Mouse (Mus musculus) bone marrow, adult 2 months (tissue): ENCODE data around the gene Ccdc174. TPM values are rescaled to one million over a fixed set of nuclear protein-coding genes. Genes with fewer than 3 reads are reported as not detected.

Source experiments
- H3K27ac ChIP-seq: fragments of 200-500 bp; 2 replicates; pipeline ENCODE4 v1.5.1; 2012; ENCODE audit warnings: low read depth, mild to moderate bottlenecking, control low read depth, inconsistent platforms, low read length; ENCODE audit not compliant: control insufficient read depth, poor library complexity, insufficient read depth
- H3K4me1 ChIP-seq: fragments of 200-500 bp; 2 replicates; pipeline ENCODE4 v1.6.1; 2011; ENCODE audit warnings: low read length; ENCODE audit not compliant: control insufficient read depth, insufficient read depth
- H3K4me3 ChIP-seq: fragments of 200-500 bp; replicated peaks from 2 replicates; pipeline ENCODE3; 2011; ENCODE audit warnings: mild to moderate bottlenecking, low read depth, low read length, control low read depth; ENCODE audit not compliant: control insufficient read depth
- CTCF ChIP-seq: fragments of 200-500 bp; IDR thresholded peaks from 2 replicates; pipeline ENCODE4 v1.5.1; 2011; ENCODE audit warnings: low read length, control low read depth; ENCODE audit not compliant: control insufficient read depth, insufficient read depth
- POLR2A ChIP-seq: fragments of 200-500 bp; IDR thresholded peaks from 2 replicates; pipeline ENCODE4 v1.6.1; 2011; ENCODE audit warnings: low read depth, mild to moderate bottlenecking, control low read depth, low read length, borderline replicate concordance; ENCODE audit not compliant: control insufficient read depth
- WGBS: fragments of 180-500 bp; shearing (Covaris S2); methylation state at CpG from one replicate; pipeline ENCODE4 v1.1.7; 2018; 5-methylcytosine and 5-hydroxymethylcytosine counted together
- polyA plus RNA-seq: library from polyadenylated mRNA; stranded (reverse); fragments of >200 nt; gene quantifications from 2 replicates; pipeline ENCODE4 v1.2.4, GENCODE M21; 2011; ENCODE audit warnings: low replicate concordance; ENCODE audit not compliant: missing spikeins, insufficient read depth, insufficient read length

Gene Ccdc174
- 25.3 and 25.8 TPM in 2 replicates for polyA plus RNA-seq

- peak; percentile 92 for TF ChIP-seq POLR2A
- no peak for TF ChIP-seq CTCF
- Histone ChIP-seq H3K4me3 (peak within 1 kb of the TSS; percentile 79), H3K4me1 (no peaks in the 10 kb centered on the region), H3K27ac (no peak within 1 kb of the TSS)
- under 1% methylated on average over 47 of the region's 47 CpGs for WGBS
These were observed at the start of gene Ccdc174 for GRCm38 (mm10) chr6:91877885-91878651. Gene Ccdc174 (plus strand): TSS chr6:91878053.

GRCm38 (mm10) chr6:91832863-91833440 is 44.9 kb upstream of the Ccdc174 start:
- TF ChIP-seq POLR2A, result no peak
- H3K27ac ChIP-seq, result no peak overlapping the region
- H3K4me1 ChIP-seq, result no peaks in the 10 kb centered on the region
- no peak overlapping the region for H3K4me3 ChIP-seq
- WGBS, result 55% methylated on average over 3 of the region's 3 CpGs

GRCm38 (mm10) chr6:91839010-91839871 is 38.6 kb upstream of the Ccdc174 start:
- Histone ChIP-seq H3K4me3 (no peak overlapping the region), H3K4me1 (no peaks in the 10 kb centered on the region), H3K27ac (no peak overlapping the region)
- WGBS, result 17% methylated on average over 23 of the region's 23 CpGs
- no peak for TF ChIP-seq CTCF
- no peak for TF ChIP-seq POLR2A

- Histone ChIP-seq H3K4me1 (no peaks in the 10 kb centered on the region), H3K27ac (no peak overlapping the region; the same call in 1 of the 2 replicates), H3K4me3 (no peak overlapping the region)
- TF ChIP-seq POLR2A, result no peak
- no peak for TF ChIP-seq CTCF
- 7% methylated on average over 46 of the region's 46 CpGs for WGBS
These were observed 34.8 kb upstream of the Ccdc174 start for GRCm38 (mm10) chr6:91842897-91843627.

GRCm38 (mm10) chr6:91843628-91844153 is 34.2 kb upstream of the Ccdc174 start:
- H3K4me3 ChIP-seq, result no peak overlapping the region
- TF ChIP-seq CTCF, result no peak
- no peak for TF ChIP-seq POLR2A
- no peaks in the 10 kb centered on the region for H3K4me1 ChIP-seq
- no peak overlapping the region for H3K27ac ChIP-seq
- WGBS, result 8% methylated on average over 69 of the region's 69 CpGs

GRCm38 (mm10) chr6:91852550-91852949 is 25.3 kb upstream of the Ccdc174 start:
- 3% methylated on average over 2 of the region's 2 CpGs for WGBS

GRCm38 (mm10) chr6:91858339-91858738 is 19.5 kb upstream of the Ccdc174 start:
- H3K4me1 ChIP-seq, result no peaks in the 10 kb centered on the region
- TF ChIP-seq POLR2A (no peak), CTCF (no peak)
- 70% methylated on average over 5 of the region's 5 CpGs for WGBS
- no peak overlapping the region for H3K27ac ChIP-seq
- no peak overlapping the region for H3K4me3 ChIP-seq

More at GRCm38 (mm10) chr6:91852550-91852949, 25.3 kb upstream of the Ccdc174 start:
- no peak overlapping the region for H3K27ac ChIP-seq
- peak; percentile 31 for TF ChIP-seq CTCF
- TF ChIP-seq POLR2A, result no peak
- no peaks in the 10 kb centered on the region for H3K4me1 ChIP-seq
- no peak overlapping the region for H3K4me3 ChIP-seq
